Mouse (Mus musculus): ENCODE measurements at regions not wholly inside any gene's neighbourhood (a gene's known extent, or its start where the extent isn't known, plus 50 kb on each side); places are given as distances from the start of the nearest gene placed in this dataset.
"Not testable (repeated sequence)": the region's sequence is repeated elsewhere in the genome, so short reads cannot be mapped to it uniquely, and the experiment has no call there.

DNA sequence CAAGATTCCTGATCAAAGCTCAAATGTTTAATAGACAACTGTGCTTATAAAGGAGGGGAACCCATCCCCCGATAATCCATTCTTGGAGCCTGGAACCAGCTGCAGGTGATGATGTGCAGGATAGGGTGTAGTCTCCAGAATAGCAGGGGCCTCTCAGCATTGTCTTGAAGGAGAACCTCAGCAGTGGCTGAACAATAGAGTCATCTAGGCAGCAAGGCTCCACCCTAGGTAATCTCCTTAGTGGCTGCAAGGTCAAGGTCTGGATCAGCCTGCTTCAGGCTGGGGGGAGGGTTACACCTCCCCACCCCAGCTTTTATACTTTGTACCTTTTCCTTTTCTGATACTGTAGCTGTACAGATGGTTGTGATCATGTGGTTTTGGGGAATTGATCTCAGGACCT lies 116.8 kb upstream of the Mettl4 start:
- Histone ChIP-seq H3K27ac (ENCODE audit: insufficient read depth, low read depth, low read length) (no peak overlapping the region), H3K36me3 (ENCODE audit: control insufficient read depth, insufficient read depth, low read length) (no peaks in the 10 kb centered on the region), H3K4me3 (ENCODE audit: low read depth, low read length) (no peak overlapping the region), H3K27me3 (ENCODE audit: control insufficient read depth, insufficient read depth, low read length) (no peaks in the 10 kb centered on the region), H3K4me1 (ENCODE audit: control insufficient read depth, insufficient read depth, insufficient read length, low read length) (peaks cover 2% of the 10 kb centered on the region; the same call in 1 of the 2 replicates)
- TF ChIP-seq POLR2A (IDR thresholded peaks at IDR 0.05; ENCODE audit: low read depth, low read length) (no peak), CTCF (IDR thresholded peaks at IDR 0.05; ENCODE audit: extremely low read depth, insufficient read length, insufficient replicate concordance, low read depth, low read length) (no peak)
- 97% methylated on average over 1 of the region's 1 CpGs for WGBS

DNA sequence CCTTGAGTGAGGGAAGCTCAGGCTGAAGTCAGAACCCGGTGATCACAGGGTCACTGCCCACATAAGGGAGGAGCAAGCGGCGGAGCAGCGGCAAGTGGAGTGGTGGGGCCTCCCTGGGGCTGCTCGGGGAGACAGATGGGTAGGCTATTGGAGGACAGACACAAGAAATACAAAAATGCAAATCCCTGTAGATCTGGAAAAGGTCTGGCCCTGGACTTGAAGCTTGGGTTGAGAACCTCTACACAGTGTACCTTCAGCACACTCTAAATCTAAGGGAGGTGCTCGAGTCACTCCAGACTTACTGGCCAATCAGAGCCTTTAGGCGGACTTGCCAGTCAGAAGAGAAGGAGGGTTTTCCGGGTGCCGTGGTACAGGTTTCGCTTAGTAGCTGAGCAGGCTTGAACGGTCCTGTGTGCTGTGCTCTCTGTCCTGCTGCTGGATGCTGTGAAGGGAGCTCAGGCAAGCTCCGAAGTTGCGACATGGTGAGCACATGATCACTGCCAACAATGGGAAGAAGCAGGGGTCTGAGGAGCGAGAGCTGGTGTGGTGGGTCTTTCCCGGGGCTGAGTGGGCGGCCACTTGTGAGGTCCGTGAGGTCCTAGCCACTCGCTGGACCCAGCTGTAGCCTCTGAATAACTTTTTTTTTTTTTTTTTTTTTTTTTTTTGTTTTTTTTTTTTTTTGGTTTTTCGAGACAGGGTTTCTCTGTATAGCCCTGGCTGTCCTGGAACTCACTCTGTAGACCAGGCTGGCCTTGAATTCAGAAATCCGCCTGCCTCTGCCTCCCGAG lies 114.9 kb upstream of the Mettl4 start:
- peak overlapping the region; percentile 63 for H3K27ac ChIP-seq (ENCODE audit: insufficient read depth, low read depth, low read length)
- not testable (repeated sequence) for H3K36me3 ChIP-seq (ENCODE audit: control insufficient read depth, insufficient read depth, low read length); H3K27me3 ChIP-seq (ENCODE audit: control insufficient read depth, insufficient read depth, low read length); H3K4me1 ChIP-seq (ENCODE audit: control insufficient read depth, insufficient read depth, insufficient read length, low read length)
- H3K4me3 ChIP-seq (ENCODE audit: low read depth, low read length) = peak overlapping the region; percentile 83
- TF ChIP-seq POLR2A (IDR thresholded peaks at IDR 0.05; ENCODE audit: low read depth, low read length) = peak; percentile 65; the same call in 1 of the 2 replicates
- WGBS = 6% methylated on average over 20 of the region's 21 CpGs

DNA sequence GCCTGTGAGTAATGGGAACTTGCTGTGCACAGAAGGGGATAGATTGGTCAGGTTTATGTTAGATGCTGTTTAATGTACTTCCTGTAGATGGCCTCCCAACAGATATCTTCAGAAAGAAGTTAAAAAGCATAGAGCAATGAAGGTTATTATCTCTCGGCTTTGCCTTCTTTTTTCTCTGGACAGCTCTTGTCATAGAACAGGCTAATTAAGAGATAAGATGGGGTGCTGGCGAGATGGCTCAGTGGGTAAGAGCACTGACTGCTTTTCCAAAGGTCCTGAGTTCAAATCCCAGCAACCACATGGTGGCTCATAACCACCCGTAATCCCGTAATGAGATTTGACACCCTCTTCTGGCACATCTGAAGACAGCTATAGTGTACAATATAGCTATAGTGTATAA lies 104.9 kb upstream of the Mettl4 start:
- not testable (repeated sequence) for H3K4me3 ChIP-seq (ENCODE audit: low read depth, low read length); H3K36me3 ChIP-seq (ENCODE audit: control insufficient read depth, insufficient read depth, low read length); H3K4me1 ChIP-seq (ENCODE audit: control insufficient read depth, insufficient read depth, insufficient read length, low read length); H3K27ac ChIP-seq (ENCODE audit: insufficient read depth, low read depth, low read length); H3K27me3 ChIP-seq (ENCODE audit: control insufficient read depth, insufficient read depth, low read length)
- 71% methylated on average over 4 of the region's 4 CpGs for WGBS

DNA sequence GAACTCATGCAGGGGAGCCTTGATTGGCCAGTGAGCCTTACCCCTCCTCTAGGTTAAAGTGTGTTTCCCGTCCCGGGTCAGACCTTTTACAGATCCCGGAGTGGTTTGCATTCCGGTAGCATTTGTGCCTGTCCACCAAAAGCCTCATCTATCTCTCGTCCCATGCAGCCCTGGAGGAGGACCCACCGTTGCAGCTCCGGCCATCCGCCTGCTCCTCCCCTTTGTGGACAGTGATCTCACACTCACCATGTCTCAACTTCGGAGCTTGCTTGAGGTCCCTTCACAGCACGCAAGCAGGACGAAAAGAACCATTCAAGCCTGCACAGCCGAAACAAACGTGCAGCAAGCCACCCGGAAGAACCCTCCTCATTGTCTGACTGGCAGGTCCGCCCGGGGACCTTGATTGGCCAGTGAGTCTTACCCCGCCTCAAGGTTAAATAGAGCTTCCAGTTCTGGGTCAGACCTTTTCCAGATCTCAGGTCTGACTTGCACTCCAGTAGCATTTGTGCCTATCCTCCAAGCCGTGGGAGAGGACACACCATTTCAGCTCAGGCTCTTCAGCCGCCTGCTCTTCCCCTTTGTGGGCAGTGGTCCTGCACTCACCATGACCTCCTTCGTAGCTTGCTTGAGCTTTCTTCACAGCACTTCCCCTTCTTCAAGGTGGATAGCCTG lies 84.8 kb upstream of the Mettl4 start:
- H3K27ac ChIP-seq (ENCODE audit: insufficient read depth, low read depth, low read length) = peak overlapping the region; percentile 66
- peak overlapping the region; percentile 80 for H3K4me3 ChIP-seq (ENCODE audit: low read depth, low read length)
- no peaks in the 10 kb centered on the region for H3K27me3 ChIP-seq (ENCODE audit: control insufficient read depth, insufficient read depth, low read length)
- 0 out of 2 replicates have a peak, but pooled peaks have one; percentile 22 for TF ChIP-seq POLR2A (IDR thresholded peaks at IDR 0.05; ENCODE audit: low read depth, low read length)
- no peak for TF ChIP-seq CTCF (IDR thresholded peaks at IDR 0.05; ENCODE audit: extremely low read depth, insufficient read length, insufficient replicate concordance, low read depth, low read length)
- 0 out of 2 replicates have a peak, but pooled peaks cover 2% of the 10 kb centered on the region for H3K4me1 ChIP-seq (ENCODE audit: control insufficient read depth, insufficient read depth, insufficient read length, low read length)
- 1% methylated on average over 20 of the region's 20 CpGs for WGBS
- H3K36me3 ChIP-seq (ENCODE audit: control insufficient read depth, insufficient read depth, low read length) = no peaks in the 10 kb centered on the region

DNA sequence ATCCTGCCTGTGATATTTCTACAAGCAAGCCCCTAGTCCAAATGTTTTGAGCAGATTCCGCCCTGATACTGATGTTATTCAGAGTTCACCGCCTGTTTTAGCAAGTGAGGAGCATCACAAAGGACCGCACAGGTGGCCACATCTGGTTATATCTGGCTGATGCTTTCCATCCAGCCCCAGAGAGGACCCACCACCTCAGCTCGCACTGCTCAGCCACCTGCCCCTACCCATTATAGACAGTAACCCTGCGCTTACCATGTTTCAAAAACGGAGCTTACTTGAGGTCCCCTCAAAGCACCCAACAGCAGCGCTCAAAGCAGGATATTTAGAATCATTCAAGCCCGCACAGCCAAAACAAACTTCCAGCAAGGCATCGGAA lies 84.2 kb upstream of the Mettl4 start:
- H3K4me1 ChIP-seq (ENCODE audit: control insufficient read depth, insufficient read depth, insufficient read length, low read length); H3K27me3 ChIP-seq (ENCODE audit: control insufficient read depth, insufficient read depth, low read length); H3K27ac ChIP-seq (ENCODE audit: insufficient read depth, low read depth, low read length); H3K36me3 ChIP-seq (ENCODE audit: control insufficient read depth, insufficient read depth, low read length): not testable (repeated sequence)
- 1% methylated on average over 9 of the region's 9 CpGs for WGBS
- peak overlapping the region; percentile 80 for H3K4me3 ChIP-seq (ENCODE audit: low read depth, low read length)

DNA sequence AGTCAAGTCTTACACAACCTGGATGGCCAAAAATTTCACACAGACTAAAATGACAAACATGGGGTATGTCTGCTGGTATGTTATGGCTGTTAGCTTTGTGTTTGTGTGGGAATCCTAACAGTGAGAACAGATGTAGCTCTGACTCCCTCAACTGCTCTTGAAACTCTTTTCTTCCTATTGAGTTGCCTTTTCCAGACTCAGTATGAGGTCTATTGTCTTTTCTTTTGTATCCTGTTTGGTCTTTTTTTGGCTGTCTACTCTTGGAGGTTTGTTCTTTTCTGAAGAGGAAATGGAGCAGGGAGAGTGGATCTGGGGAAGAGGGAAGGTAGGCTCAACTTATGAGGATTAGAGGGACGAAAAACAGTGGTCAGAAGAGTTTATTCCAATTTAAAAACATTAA lies 76.6 kb upstream of the Mettl4 start:
- H3K27ac ChIP-seq (ENCODE audit: insufficient read depth, low read depth, low read length); H3K4me1 ChIP-seq (ENCODE audit: control insufficient read depth, insufficient read depth, insufficient read length, low read length); H3K4me3 ChIP-seq (ENCODE audit: low read depth, low read length); H3K27me3 ChIP-seq (ENCODE audit: control insufficient read depth, insufficient read depth, low read length); H3K36me3 ChIP-seq (ENCODE audit: control insufficient read depth, insufficient read depth, low read length): not testable (repeated sequence)
- 98% methylated on average over 1 of the region's 1 CpGs for WGBS

DNA sequence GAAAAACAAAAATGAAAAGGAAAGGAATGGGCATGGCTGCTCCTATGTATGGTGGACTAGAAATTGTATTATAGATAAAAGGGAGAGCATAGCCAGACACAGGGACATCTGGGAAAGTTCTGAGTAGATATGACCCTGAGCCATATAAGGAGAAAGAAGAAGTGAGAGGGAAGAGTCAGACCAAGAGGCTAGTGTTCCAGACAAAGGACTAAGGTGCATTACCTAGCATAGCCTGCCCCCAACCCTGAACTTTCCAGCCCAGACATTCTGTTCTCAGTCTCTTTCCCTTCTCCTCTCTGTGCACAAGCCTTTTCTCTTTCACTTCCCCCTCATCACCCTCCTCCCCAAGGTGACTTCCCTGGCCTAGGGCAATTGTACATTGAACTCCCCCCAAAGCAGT lies 58.9 kb upstream of the Mettl4 start:
- no peaks in the 10 kb centered on the region for H3K4me1 ChIP-seq (ENCODE audit: control insufficient read depth, insufficient read depth, insufficient read length, low read length)
- H3K27me3 ChIP-seq (ENCODE audit: control insufficient read depth, insufficient read depth, low read length) = no peaks in the 10 kb centered on the region
- H3K4me3 ChIP-seq (ENCODE audit: low read depth, low read length) = no peak overlapping the region
- no peaks in the 10 kb centered on the region for H3K36me3 ChIP-seq (ENCODE audit: control insufficient read depth, insufficient read depth, low read length)
- no peak for TF ChIP-seq POLR2A (IDR thresholded peaks at IDR 0.05; ENCODE audit: low read depth, low read length)
- TF ChIP-seq CTCF (IDR thresholded peaks at IDR 0.05; ENCODE audit: extremely low read depth, insufficient read length, insufficient replicate concordance, low read depth, low read length) = no peak
- no peak overlapping the region for H3K27ac ChIP-seq (ENCODE audit: insufficient read depth, low read depth, low read length)

All from small intestine, adult 2 months (tissue).